ENCODE assay signal across 8 mouse cellular contexts in the genomic region with DNA sequence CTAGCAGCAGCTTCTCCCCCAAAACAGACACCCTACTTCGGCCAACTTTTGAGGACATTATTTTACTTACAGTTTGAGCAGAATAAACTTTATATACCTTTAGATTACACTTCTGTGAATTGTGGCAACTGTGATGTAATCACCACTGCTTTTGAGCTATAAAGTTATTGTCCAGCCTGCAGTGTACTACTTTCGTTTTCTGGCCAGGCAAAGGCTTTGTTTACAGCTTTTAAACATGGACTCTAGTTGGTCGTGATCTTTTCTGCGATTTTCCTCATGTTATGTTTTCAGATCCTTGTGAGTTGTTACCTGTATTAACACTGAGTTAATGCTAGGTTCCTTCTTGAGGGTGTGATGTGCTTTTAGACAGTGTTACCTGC.
A peak's percentile ranks its signal among the peaks of the same experiment; 100 is the strongest.
DNase-seq lines count a peak whose midpoint lies in the region; ATAC-seq and TF ChIP-seq lines count a peak whose summit lies in the region.

No protein-coding gene starts in this region.

- peak overlapping the region; percentile 79 for H3K9ac ChIP-seq in forebrain, embryonic 12.5 days
- H3K9ac ChIP-seq in liver, embryonic 12.5 days, result no peak overlapping the region
- peak overlapping the region; percentile 90 for H3K9ac ChIP-seq in stomach, embryonic 14.5 days (replicated peaks; ENCODE audit: low read depth, low read length)

- H3K27me3 ChIP-seq in testis, adult 2 months (ENCODE audit: control insufficient read depth, insufficient read depth, low read length), result no peaks in the 10 kb centered on the region
- H3K27me3 ChIP-seq in forebrain, embryonic 12.5 days, result peaks cover 8% of the 10 kb centered on the region
- peaks cover 9% of the 10 kb centered on the region for H3K27me3 ChIP-seq in liver, embryonic 12.5 days (replicated peaks)
- H3K27me3 ChIP-seq in stomach, embryonic 14.5 days (ENCODE audit: control insufficient read depth, insufficient read depth, low read length), result no peaks in the 10 kb centered on the region

- peak overlapping the region; percentile 83 for H3K27ac ChIP-seq in testis, adult 2 months (ENCODE audit: control insufficient read depth, insufficient read depth, low read depth, low read length)
- H3K27ac ChIP-seq in forebrain, embryonic 12.5 days, result peak overlapping the region; percentile 90
- H3K27ac ChIP-seq in liver, embryonic 12.5 days, result no peak overlapping the region; the same call in 1 of the 2 replicates
- peak overlapping the region; percentile 97 for H3K27ac ChIP-seq in stomach, embryonic 14.5 days (ENCODE audit: low read length)

- H3K4me1 ChIP-seq in testis, adult 2 months (ENCODE audit: control insufficient read depth, insufficient read depth, low read length), result no peaks in the 10 kb centered on the region; the same call in 1 of the 2 replicates
- H3K4me1 ChIP-seq in forebrain, embryonic 12.5 days, result peaks cover 11% of the 10 kb centered on the region; the same call in 1 of the 2 replicates
- peaks cover 14% of the 10 kb centered on the region; the same call in 1 of the 2 replicates for H3K4me1 ChIP-seq in liver, embryonic 12.5 days
- H3K4me1 ChIP-seq in stomach, embryonic 14.5 days (ENCODE audit: control insufficient read depth, insufficient read depth, low read length), result 0 out of 2 replicates have a peak, but pooled peaks cover 5% of the 10 kb centered on the region

- H3K4me3 ChIP-seq in testis, adult 2 months (ENCODE audit: control insufficient read depth, low read depth, low read length), result peak overlapping the region; percentile 74; the same call in 1 of the 2 replicates
- H3K4me3 ChIP-seq in forebrain, embryonic 12.5 days (replicated peaks), result peak overlapping the region; percentile 67
- peak overlapping the region; percentile 68 for H3K4me3 ChIP-seq in liver, embryonic 12.5 days
- H3K4me3 ChIP-seq in stomach, embryonic 14.5 days (ENCODE audit: low read depth, low read length), result peak overlapping the region; percentile 68

- no peak for TF ChIP-seq CTCF in testis, adult 2 months (IDR thresholded peaks at IDR 0.05; ENCODE audit: control insufficient read depth, insufficient read depth, insufficient replicate concordance, low read depth, low read length)

- no peaks in the 10 kb centered on the region for H3K36me3 ChIP-seq in testis, adult 2 months (ENCODE audit: control insufficient read depth, insufficient read depth, low read length)
- no peaks in the 10 kb centered on the region for H3K36me3 ChIP-seq in forebrain, embryonic 12.5 days (replicated peaks)
- H3K36me3 ChIP-seq in liver, embryonic 12.5 days, result no peaks in the 10 kb centered on the region
- H3K36me3 ChIP-seq in stomach, embryonic 14.5 days (ENCODE audit: control insufficient read depth, insufficient read depth, low read length), result no peaks in the 10 kb centered on the region

- 43% methylated on average over 4 of the region's 4 CpGs for WGBS in forebrain, embryonic 12.5 days
- 34% methylated on average over 4 of the region's 4 CpGs for WGBS in liver, embryonic 12.5 days (ENCODE audit: insufficient replicate concordance)
- 32% methylated on average over 4 of the region's 4 CpGs for WGBS in stomach, embryonic 14.5 days

- peak overlapping the region; percentile 67 for H3K4me2 ChIP-seq in forebrain, embryonic 12.5 days
- peak overlapping the region; percentile 86 for H3K4me2 ChIP-seq in liver, embryonic 12.5 days
- H3K4me2 ChIP-seq in stomach, embryonic 14.5 days (replicated peaks; ENCODE audit: low read depth, low read length), result peak overlapping the region; percentile 68

- no peak for TF ChIP-seq POLR2A in testis, adult 2 months (IDR thresholded peaks at IDR 0.05; ENCODE audit: control insufficient read depth, low read depth, low read length)

- H3K9me3 ChIP-seq in forebrain, embryonic 12.5 days, result no peaks in the 10 kb centered on the region
- H3K9me3 ChIP-seq in liver, embryonic 12.5 days (replicated peaks), result no peaks in the 10 kb centered on the region
- H3K9me3 ChIP-seq in stomach, embryonic 14.5 days (ENCODE audit: control insufficient read depth, low read depth, low read length), result no peaks in the 10 kb centered on the region

- DNase-seq in testis, postnatal 10 days (ENCODE audit: low spot score), result no peak
- no peak for DNase-seq in natural killer cell, adult 2 months (ENCODE audit: low spot score in 2 of 2)
- DNase-seq in cerebellum, adult 8-10 months, result no peak
- no peak for DNase-seq in left cerebral cortex, postnatal 14 days (ENCODE audit: low spot score in 2 of 2)

- intact Hi-C loops in left cerebral cortex, postnatal 14 days (cut with DNase I), result no loop called here

- peak; percentile 10; the same call in 1 of the 2 replicates for ATAC-seq in forebrain, embryonic 12.5 days (ENCODE audit: low FRiP score)
- ATAC-seq in liver, embryonic 12.5 days, result no peak
- peak; percentile 16; the same call in 1 of the 2 replicates for ATAC-seq in stomach, embryonic 14.5 days (ENCODE audit: insufficient number of reproducible peaks, insufficient read depth, low FRiP score, low read depth)
